Mouse (Mus musculus) hindbrain, embryonic 13.5 days (tissue): Measurements from ENCODE around the gene Hsd17b11. TPM values are rescaled to one million over a fixed set of nuclear protein-coding genes. Genes with fewer than 3 reads are reported as not detected.

Experiments used
- ATAC-seq: fragments of 200-750 bp; cut with Nextera tagmentation; 2 replicates; pipeline ENCODE4 v1.8.0; 2017; ENCODE audit warnings: moderate TSS enrichment; ENCODE audit not compliant: low FRiP score
- H3K27ac ChIP-seq: fragments of 300-500 bp; sonication (generic); 2 replicates; pipeline ENCODE4 v1.5.1; 2015; ENCODE audit warnings: inconsistent platforms, mild to moderate bottlenecking, moderate library complexity
- H3K27me3 ChIP-seq: fragments of 300-500 bp; sonication (generic); 2 replicates; pipeline ENCODE4 v1.6.1; 2015; ENCODE audit warnings: mild to moderate bottlenecking, inconsistent platforms
- H3K36me3 ChIP-seq: fragments of 300-500 bp; sonication (generic); 2 replicates; pipeline ENCODE4 v1.6.1; 2015; ENCODE audit warnings: mild to moderate bottlenecking, inconsistent platforms
- H3K4me1 ChIP-seq: fragments of 300-500 bp; sonication (generic); replicated peaks from 2 replicates; pipeline ENCODE4 v1.6.1; 2015; ENCODE audit warnings: inconsistent platforms
- H3K4me2 ChIP-seq: fragments of 300-500 bp; sonication (generic); 2 replicates; pipeline ENCODE4 v1.6.1; 2015; ENCODE audit warnings: inconsistent platforms, mild to moderate bottlenecking, moderate library complexity
- H3K4me3 ChIP-seq: fragments of 300-500 bp; sonication (generic); 2 replicates; pipeline ENCODE4 v1.5.1; 2015; ENCODE audit warnings: mild to moderate bottlenecking, inconsistent platforms
- H3K9ac ChIP-seq: fragments of 300-500 bp; sonication (generic); 2 replicates; pipeline ENCODE4 v1.6.1; 2015; ENCODE audit warnings: mild to moderate bottlenecking, inconsistent platforms
- H3K9me3 ChIP-seq: fragments of 300-500 bp; sonication (generic); 2 replicates; pipeline ENCODE4 v1.6.1; 2016; ENCODE audit warnings: inconsistent platforms
- WGBS: fragments of 180-500 bp; shearing (Covaris S2); methylation state at CpG from one replicate; pipeline ENCODE4 v1.1.7; 2015; 5-methylcytosine and 5-hydroxymethylcytosine counted together
- polyA plus RNA-seq: library from polyadenylated mRNA; unstranded; fragments of >200 nt; fragmentation: Nextera tagmentation; extraction: Ambion mirVana; gene quantifications from 2 replicates; pipeline ENCODE4 v1.2.1, GENCODE M21; 2015

Hsd17b11 gene
- polyA plus RNA-seq, 1 experiment from 2014 or later: 2.4 TPM

GRCm38 (mm10) chr5:103999738-104000137 is 22.0 kb downstream of the Hsd17b11 start:
- Histone ChIP-seq H3K36me3 (no peaks in the 10 kb centered on the region), H3K27me3 (0 out of 2 replicates have a peak, but pooled peaks cover 6% of the 10 kb centered on the region), H3K4me1 (peaks cover 9% of the 10 kb centered on the region), H3K27ac (no peak overlapping the region), H3K4me2 (no peak overlapping the region), H3K9ac (no peak overlapping the region), H3K9me3 (no peaks in the 10 kb centered on the region), H3K4me3 (no peak overlapping the region)
- WGBS: 9% methylated on average over 5 of the region's 5 CpGs
- ATAC-seq: no peak

DNA sequence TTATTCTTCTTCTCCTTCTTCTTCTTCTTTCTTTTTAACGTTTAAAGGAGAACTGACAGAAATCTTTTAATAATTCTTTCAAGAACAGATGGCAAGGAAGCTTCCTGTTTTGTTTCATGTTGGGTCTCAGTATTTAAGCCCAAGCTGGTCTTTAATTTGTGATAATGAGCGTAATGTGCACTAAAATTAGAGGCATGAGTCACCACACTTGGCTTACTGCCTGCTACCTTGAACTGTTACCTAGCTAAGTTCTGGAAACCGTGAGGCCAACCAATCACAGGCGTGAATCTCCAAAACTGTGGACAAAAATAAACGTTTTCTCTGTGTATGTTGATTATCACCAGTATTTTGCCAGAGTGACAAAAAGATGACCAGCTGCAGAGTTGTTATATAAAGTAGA is 23.0 kb downstream of the Hsd17b11 start:
- no peak overlapping the region for H3K27ac ChIP-seq
- H3K36me3 ChIP-seq: no peaks in the 10 kb centered on the region
- no peak for ATAC-seq
- 0 out of 2 replicates have a peak, but pooled peaks cover 3% of the 10 kb centered on the region for H3K27me3 ChIP-seq
- no peak overlapping the region for H3K9ac ChIP-seq
- no peak overlapping the region for H3K4me2 ChIP-seq
- H3K4me3 ChIP-seq: no peak overlapping the region
- H3K4me1 ChIP-seq: peaks cover 9% of the 10 kb centered on the region
- H3K9me3 ChIP-seq: no peaks in the 10 kb centered on the region
- 79% methylated on average over 5 of the region's 5 CpGs for WGBS

GRCm38 (mm10) chr5:103995181-103995580 is 26.5 kb downstream of the Hsd17b11 start:
- no peak overlapping the region for H3K27ac ChIP-seq
- no peaks in the 10 kb centered on the region for H3K27me3 ChIP-seq
- no peak for ATAC-seq
- H3K4me1 ChIP-seq: no peaks in the 10 kb centered on the region
- no peak overlapping the region for H3K9ac ChIP-seq
- H3K9me3 ChIP-seq: no peaks in the 10 kb centered on the region
- no peak overlapping the region for H3K4me3 ChIP-seq
- no peak overlapping the region for H3K4me2 ChIP-seq
- 61% methylated on average over 3 of the region's 3 CpGs for WGBS
- H3K36me3 ChIP-seq: no peaks in the 10 kb centered on the region

DNA sequence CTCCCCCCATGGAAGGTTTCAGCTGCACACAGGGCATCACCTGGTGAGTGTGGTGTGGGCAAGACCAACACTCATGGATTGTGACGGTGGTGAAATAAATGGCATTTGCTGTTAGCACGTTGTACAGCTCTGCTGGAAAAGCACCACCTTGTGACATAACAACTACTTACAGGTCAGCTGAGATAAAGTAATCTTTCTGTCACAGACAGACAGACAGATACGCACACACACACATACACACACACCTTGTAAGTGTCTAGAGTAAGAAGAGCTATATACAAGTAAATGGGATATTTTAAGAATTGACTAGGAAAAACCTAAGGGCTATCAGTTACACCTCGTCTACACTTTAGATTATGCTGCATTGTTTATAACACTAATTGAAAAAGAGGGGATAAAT is 27.1 kb downstream of the Hsd17b11 start:
- Histone ChIP-seq H3K4me2 (no peak overlapping the region), H3K4me3 (no peak overlapping the region), H3K36me3 (no peaks in the 10 kb centered on the region), H3K4me1 (no peaks in the 10 kb centered on the region), H3K9ac (no peak overlapping the region), H3K9me3 (no peaks in the 10 kb centered on the region), H3K27me3 (no peaks in the 10 kb centered on the region), H3K27ac (no peak overlapping the region)
- no peak for ATAC-seq
- WGBS: 91% methylated on average over 4 of the region's 4 CpGs

GRCm38 (mm10) chr5:103993601-103994000 is 28.1 kb downstream of the Hsd17b11 start:
- Histone ChIP-seq H3K9me3 (no peaks in the 10 kb centered on the region), H3K27ac (no peak overlapping the region), H3K27me3 (no peaks in the 10 kb centered on the region), H3K4me2 (no peak overlapping the region), H3K4me1 (no peaks in the 10 kb centered on the region), H3K36me3 (no peaks in the 10 kb centered on the region), H3K4me3 (no peak overlapping the region), H3K9ac (no peak overlapping the region)
- ATAC-seq: no peak
- 76% methylated on average over 1 of the region's 1 CpGs for WGBS

GRCm38 (mm10) chr5:103992831-103993230 is 28.9 kb downstream of the Hsd17b11 start:
- H3K9ac ChIP-seq: no peak overlapping the region
- H3K4me2 ChIP-seq: no peak overlapping the region
- ATAC-seq: no peak
- 93% methylated on average over 9 of the region's 9 CpGs for WGBS
- no peak overlapping the region for H3K27ac ChIP-seq
- H3K4me1 ChIP-seq: no peaks in the 10 kb centered on the region
- no peaks in the 10 kb centered on the region for H3K36me3 ChIP-seq
- no peaks in the 10 kb centered on the region for H3K27me3 ChIP-seq
- H3K4me3 ChIP-seq: no peak overlapping the region
- no peaks in the 10 kb centered on the region for H3K9me3 ChIP-seq

DNA sequence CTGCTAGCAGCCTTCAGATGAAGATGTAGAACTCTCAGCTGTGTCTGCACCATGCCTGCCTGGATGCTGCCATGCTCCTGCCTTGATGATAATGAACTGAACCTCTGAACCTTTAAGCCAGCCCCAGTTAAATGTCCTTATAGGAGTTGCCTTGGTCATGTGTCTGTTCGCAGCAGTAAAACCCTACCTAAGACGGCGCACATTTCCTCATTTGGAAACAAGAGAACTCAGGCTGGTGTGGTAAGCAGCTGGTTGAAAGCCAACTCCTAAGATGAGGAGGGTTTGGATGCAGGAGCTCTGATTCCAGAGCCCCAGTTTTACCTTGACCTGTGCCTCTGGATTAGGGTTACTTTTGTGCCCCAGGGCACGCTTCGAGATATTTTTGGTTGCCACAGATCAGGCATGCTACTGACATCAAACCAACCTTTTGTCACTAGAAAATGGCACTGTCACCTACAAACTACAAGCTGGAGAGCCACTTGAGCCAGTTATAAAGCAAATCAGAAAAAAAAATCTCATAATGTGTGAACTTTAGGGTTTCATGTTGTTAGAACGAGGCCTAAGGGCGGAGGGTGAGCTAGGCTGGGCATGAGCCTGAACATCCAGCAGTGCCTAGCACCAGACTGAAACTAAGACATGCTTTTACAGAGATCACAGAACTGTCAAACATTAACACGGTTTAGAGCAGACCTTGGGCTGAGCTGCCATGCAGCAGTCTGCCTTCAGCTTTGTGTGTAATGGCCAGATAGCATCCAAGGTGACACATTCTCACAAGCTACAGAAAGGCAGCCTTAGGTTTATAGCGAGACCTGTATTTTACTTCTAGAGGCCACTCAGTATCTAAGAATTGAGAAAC is 40.8 kb downstream of the Hsd17b11 start:
- Histone ChIP-seq H3K36me3 (no peaks in the 10 kb centered on the region), H3K4me3 (no peak overlapping the region), H3K27ac (no peak overlapping the region), H3K9me3 (no peaks in the 10 kb centered on the region), H3K9ac (no peak overlapping the region), H3K27me3 (no peaks in the 10 kb centered on the region), H3K4me2 (no peak overlapping the region), H3K4me1 (no peaks in the 10 kb centered on the region)
- no peak for ATAC-seq
- WGBS: 90% methylated on average over 9 of the region's 9 CpGs

DNA sequence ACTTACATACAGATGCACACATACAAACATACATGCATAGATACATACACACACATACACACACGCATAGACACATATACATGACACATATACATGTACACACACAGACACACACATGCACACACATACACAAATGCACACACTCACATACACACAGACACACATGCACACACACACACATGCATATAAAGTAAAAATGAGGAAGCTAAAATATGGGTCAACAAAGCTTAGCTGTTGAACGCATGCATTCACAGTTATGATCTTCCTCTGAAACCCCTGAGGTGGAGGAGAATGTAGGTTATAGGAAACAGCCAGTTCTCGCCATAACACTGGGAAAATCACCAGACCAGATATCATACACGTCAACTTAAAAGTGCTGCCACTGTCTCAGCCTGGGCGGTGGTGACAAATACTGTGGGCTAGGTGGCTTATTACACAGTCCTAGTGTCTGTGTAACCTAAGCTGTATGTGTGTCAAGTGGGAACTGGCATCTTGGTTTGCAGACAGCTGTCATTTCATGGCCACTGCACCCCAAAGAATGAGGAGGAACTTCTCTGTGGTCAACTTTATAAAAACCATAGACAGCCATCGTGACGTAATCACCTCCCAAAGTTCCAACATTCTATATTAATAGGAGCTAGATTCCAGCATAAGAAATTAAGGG is 43.7 kb downstream of the Hsd17b11 start:
- Histone ChIP-seq H3K9ac (no peak overlapping the region), H3K27me3 (no peaks in the 10 kb centered on the region), H3K27ac (no peak overlapping the region), H3K36me3 (no peaks in the 10 kb centered on the region), H3K4me2 (no peak overlapping the region), H3K4me3 (no peak overlapping the region), H3K9me3 (no peaks in the 10 kb centered on the region), H3K4me1 (no peaks in the 10 kb centered on the region)
- ATAC-seq: no peak
- WGBS: 93% methylated on average over 7 of the region's 7 CpGs

- no peak within 1 kb of the TSS for H3K4me2 ChIP-seq
- H3K4me3 ChIP-seq: no peak within 1 kb of the TSS
- H3K9me3 ChIP-seq: no peaks in the 10 kb centered on the region
- WGBS: 91% methylated on average over 4 of the region's 4 CpGs
- ATAC-seq: no peak
- H3K36me3 ChIP-seq: no peaks in the 10 kb centered on the region
- no peak within 1 kb of the TSS for H3K9ac ChIP-seq
- no peak within 1 kb of the TSS for H3K27ac ChIP-seq
- H3K27me3 ChIP-seq: no peaks in the 10 kb centered on the region
- no peaks in the 10 kb centered on the region for H3K4me1 ChIP-seq
Observed at GRCm38 (mm10) chr5:103977297-103977696, 44.4 kb downstream of the Hsd17b11 start, which contains the start of gene Hsd17b13. TSS of gene Hsd17b13 (minus strand) at chr5:103977410.

DNA sequence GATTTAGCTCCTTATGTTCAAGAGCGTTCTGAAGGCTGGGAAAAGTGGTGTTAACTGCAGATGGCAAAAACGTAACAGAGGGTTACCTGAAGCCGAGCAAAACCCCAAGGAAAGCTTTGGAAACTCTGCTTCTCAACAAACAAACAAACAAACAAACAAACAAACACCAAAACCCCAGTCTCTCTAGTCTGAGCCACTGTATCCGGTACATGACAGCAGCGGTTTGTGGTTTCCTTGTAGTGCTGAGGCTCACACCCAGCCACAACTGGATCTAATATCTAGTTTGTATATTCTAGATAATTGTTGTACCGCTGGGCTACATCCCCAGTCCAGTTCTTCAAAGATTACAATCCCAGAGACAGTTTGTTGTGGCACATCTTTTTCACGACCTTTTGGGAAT is 46.0 kb downstream of the Hsd17b11 start:
- Histone ChIP-seq H3K9me3 (no peaks in the 10 kb centered on the region), H3K27me3 (no peaks in the 10 kb centered on the region), H3K9ac (no peak overlapping the region), H3K36me3 (no peaks in the 10 kb centered on the region), H3K4me3 (no peak overlapping the region), H3K27ac (no peak overlapping the region), H3K4me2 (no peak overlapping the region), H3K4me1 (no peaks in the 10 kb centered on the region)
- 88% methylated on average over 7 of the region's 7 CpGs for WGBS
- ATAC-seq: no peak

- H3K27ac ChIP-seq: no peak overlapping the region
- WGBS: 82% methylated on average over 13 of the region's 13 CpGs
- no peak overlapping the region for H3K4me3 ChIP-seq
- H3K27me3 ChIP-seq: no peaks in the 10 kb centered on the region
- no peak overlapping the region for H3K9ac ChIP-seq
- no peak overlapping the region for H3K4me2 ChIP-seq
- no peaks in the 10 kb centered on the region for H3K9me3 ChIP-seq
- H3K4me1 ChIP-seq: no peaks in the 10 kb centered on the region
- no peaks in the 10 kb centered on the region for H3K36me3 ChIP-seq
- no peak for ATAC-seq
Observed at GRCm38 (mm10) chr5:103972801-103973200, 48.9 kb downstream of the Hsd17b11 start.

DNA sequence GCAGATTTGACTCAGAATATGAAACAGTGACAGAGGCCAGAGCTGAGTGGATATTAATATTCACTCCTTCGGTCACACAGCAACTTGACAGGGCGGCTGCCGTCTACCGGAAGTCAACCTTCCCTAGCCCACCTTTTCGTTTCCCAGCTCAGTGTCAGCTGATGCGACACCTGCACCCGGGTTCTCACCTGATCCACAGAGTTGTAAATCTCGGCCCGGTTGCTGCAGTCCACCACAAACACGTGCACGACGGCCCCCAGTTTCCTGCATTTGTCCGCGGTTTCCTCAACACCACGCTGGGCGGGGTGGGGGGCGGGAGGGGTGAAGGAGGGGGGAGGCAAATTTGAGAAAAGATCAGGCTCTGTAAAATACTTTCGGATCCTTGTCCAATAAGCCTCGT is 49.3 kb downstream of the Hsd17b11 start:
- no peak for ATAC-seq
- Histone ChIP-seq H3K27ac (no peak overlapping the region), H3K27me3 (no peaks in the 10 kb centered on the region), H3K9ac (no peak overlapping the region), H3K4me3 (no peak overlapping the region), H3K36me3 (no peaks in the 10 kb centered on the region), H3K4me2 (no peak overlapping the region), H3K4me1 (no peaks in the 10 kb centered on the region), H3K9me3 (no peaks in the 10 kb centered on the region)
- 78% methylated on average over 19 of the region's 19 CpGs for WGBS

DNA sequence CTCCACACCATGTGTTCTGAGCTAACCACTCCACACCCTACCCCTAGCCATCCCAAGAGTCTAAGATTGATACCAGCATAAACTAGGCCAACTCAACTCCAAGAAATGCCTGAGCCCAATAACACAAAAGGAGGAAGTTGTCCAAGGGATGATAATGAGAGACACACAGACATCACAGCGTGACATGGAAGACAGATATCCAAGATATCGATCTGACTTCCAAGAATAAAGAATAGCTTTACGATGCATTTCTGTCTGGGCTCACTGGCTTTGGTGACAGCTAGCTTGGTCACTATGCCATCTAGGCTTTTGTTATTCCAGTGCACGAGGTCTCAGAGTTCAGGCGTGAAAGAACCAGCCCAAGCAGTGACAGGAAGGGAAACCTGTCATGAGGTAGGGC is 50.7 kb downstream of the Hsd17b11 start:
- H3K9ac ChIP-seq: no peak overlapping the region
- H3K36me3 ChIP-seq: no peaks in the 10 kb centered on the region
- H3K27ac ChIP-seq: no peak overlapping the region
- WGBS: 72% methylated on average over 5 of the region's 5 CpGs
- H3K4me2 ChIP-seq: no peak overlapping the region
- no peak for ATAC-seq
- no peaks in the 10 kb centered on the region for H3K4me1 ChIP-seq
- no peak overlapping the region for H3K4me3 ChIP-seq
- H3K9me3 ChIP-seq: no peaks in the 10 kb centered on the region
- no peaks in the 10 kb centered on the region for H3K27me3 ChIP-seq
